Mouse (Mus musculus) stomach, postnatal 0 days (tissue): ENCODE data around the gene Sumf1. TPM values are rescaled to one million over a fixed set of nuclear protein-coding genes. Genes with fewer than 3 reads are reported as not detected.

Source experiments
- ATAC-seq: fragments of 200-750 bp; cut with Nextera tagmentation; 2 replicates; pipeline ENCODE4 v1.8.0; 2017; ENCODE audit not compliant: low FRiP score, low TSS enrichment
- DNase-seq: peaks from one replicate; pipeline ENCODE4 v3.0.0-alpha.2; 2016; ENCODE audit warnings: low spot score
- H3K27ac ChIP-seq: fragments of 300-500 bp; sonication (generic); replicated peaks from 2 replicates; pipeline ENCODE4 v1.5.1; 2014; ENCODE audit warnings: mild to moderate bottlenecking, control low read depth
- H3K27me3 ChIP-seq: fragments of 300-500 bp; sonication (generic); 2 replicates; pipeline ENCODE4 v1.6.1; 2014; ENCODE audit warnings: low read length; ENCODE audit not compliant: control insufficient read depth, insufficient read depth
- H3K36me3 ChIP-seq: fragments of 300-500 bp; sonication (generic); 2 replicates; pipeline ENCODE4 v1.6.1; 2014; ENCODE audit warnings: low read length, mixed read lengths; ENCODE audit not compliant: control insufficient read depth, insufficient read depth
- H3K4me1 ChIP-seq: fragments of 300-500 bp; sonication (generic); replicated peaks from 2 replicates; pipeline ENCODE4 v1.6.1; 2014; ENCODE audit warnings: antibody characterized with exemption; ENCODE audit not compliant: control insufficient read depth, insufficient read depth
- H3K4me2 ChIP-seq: fragments of 300-500 bp; sonication (generic); replicated peaks from 2 replicates; pipeline ENCODE4 v1.6.1; 2014; ENCODE audit warnings: low read depth, mild to moderate bottlenecking, control low read depth, moderate library complexity
- H3K4me3 ChIP-seq: fragments of 300-500 bp; sonication (generic); 2 replicates; pipeline ENCODE4 v1.5.1; 2014; ENCODE audit warnings: low read depth, low read length, control low read depth
- H3K9ac ChIP-seq: fragments of 300-500 bp; sonication (generic); 2 replicates; pipeline ENCODE4 v1.6.1; 2014; ENCODE audit warnings: mild to moderate bottlenecking, low read length, control low read depth, mixed read lengths
- H3K9me3 ChIP-seq: fragments of 300-500 bp; sonication (generic); 2 replicates; pipeline ENCODE4 v1.6.1; 2016; ENCODE audit warnings: low read length; ENCODE audit not compliant: control insufficient read depth
- CTCF ChIP-seq: IDR thresholded peaks from 2 replicates; pipeline ENCODE4 v1.5.1; 2016; ENCODE audit warnings: antibody characterized with exemption, low read depth, mild to moderate bottlenecking, moderate library complexity
- EP300 ChIP-seq: optimal IDR thresholded peaks from 2 replicates; pipeline ENCODE3; 2016; ENCODE audit warnings: antibody characterized with exemption
- WGBS: fragments of 180-500 bp; shearing (Covaris S2); extraction: QIAGEN DNeasy Blood & Tissue Kit; methylation state at CpG from one replicate; pipeline ENCODE4 v1.1.7; 2014; 5-methylcytosine and 5-hydroxymethylcytosine counted together
- polyA plus RNA-seq: library from polyadenylated mRNA; unstranded; fragments of >200 nt; fragmentation: Nextera tagmentation; extraction: Ambion mirVana; gene quantifications from 2 replicates; pipeline ENCODE4 v1.2.1, GENCODE M21; 2015

Gene Sumf1
- polyA plus RNA-seq, 1 experiment from 2014 or later = 20.0 TPM

DNA sequence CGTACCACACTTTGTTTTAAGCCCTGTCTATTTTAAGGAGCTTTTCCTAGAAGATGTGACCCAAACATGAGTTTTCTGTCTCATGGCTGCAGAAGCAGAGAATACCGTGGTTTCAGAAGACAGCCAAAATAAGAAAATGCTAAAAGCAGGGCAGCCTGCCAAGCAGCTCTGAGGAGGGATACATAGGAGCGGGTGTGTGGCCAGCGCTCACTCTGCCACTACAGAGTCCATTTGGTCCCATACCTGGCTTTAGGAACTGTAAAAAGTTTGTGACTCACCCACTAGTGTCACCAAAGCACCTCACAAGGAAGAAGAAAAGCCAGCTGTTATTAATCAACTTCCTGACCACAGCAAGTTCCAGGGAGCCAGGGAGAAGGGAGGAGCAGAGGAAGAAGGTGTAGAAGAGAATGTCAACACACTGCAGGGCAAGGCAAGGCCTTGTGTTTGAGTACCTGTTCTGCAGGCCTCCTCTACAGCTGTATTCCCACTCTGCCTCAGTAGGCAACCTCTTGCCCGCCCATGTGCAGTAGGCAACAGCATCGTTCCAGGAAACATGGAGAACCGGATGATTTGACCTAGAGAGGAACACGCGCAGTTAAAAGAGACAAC lies 32.6 kb downstream of the Sumf1 start:
- H3K4me3 ChIP-seq = no peak overlapping the region
- no peak overlapping the region; the same call in 1 of the 2 replicates for H3K9ac ChIP-seq
- no peak overlapping the region for H3K4me2 ChIP-seq
- no peaks in the 10 kb centered on the region for H3K27me3 ChIP-seq
- no peaks in the 10 kb centered on the region for H3K9me3 ChIP-seq
- ATAC-seq (peak; percentile 87), DNase-seq (peak; percentile 30)
- 65% methylated on average over 9 of the region's 9 CpGs for WGBS
- peak overlapping the region; percentile 82 for H3K27ac ChIP-seq
- H3K4me1 ChIP-seq = 0 out of 2 replicates have a peak, but pooled peaks cover 4% of the 10 kb centered on the region
- TF ChIP-seq EP300 (no peak), CTCF (no peak)
- no peaks in the 10 kb centered on the region for H3K36me3 ChIP-seq

DNA sequence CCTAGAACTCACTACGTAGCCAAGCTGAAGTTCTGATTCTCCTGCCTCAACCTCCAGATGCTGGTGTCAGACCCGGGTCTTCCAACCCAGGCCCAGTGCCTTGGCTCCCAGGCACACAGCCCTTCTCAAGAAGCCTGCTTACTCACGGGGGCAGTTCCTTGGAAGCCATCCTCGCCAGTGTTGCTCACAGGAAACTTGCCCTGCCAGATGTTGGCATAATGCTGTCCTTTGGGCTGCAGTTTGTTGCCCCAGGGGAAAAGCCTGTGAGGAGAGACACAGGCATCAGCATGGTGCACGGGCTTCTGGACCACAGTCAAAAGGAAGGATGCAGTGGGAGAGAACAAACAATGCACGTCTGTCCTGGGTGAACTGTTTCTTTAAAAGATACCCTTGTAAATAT lies 33.3 kb downstream of the Sumf1 start:
- no peak overlapping the region for H3K4me3 ChIP-seq
- TF ChIP-seq CTCF (no peak), EP300 (no peak)
- H3K27me3 ChIP-seq = no peaks in the 10 kb centered on the region
- 0 out of 2 replicates have a peak, but pooled peaks cover 4% of the 10 kb centered on the region for H3K4me1 ChIP-seq
- no peaks in the 10 kb centered on the region for H3K36me3 ChIP-seq
- H3K9me3 ChIP-seq = no peaks in the 10 kb centered on the region
- no peak for ATAC-seq
- 0 out of 2 replicates have a peak overlapping the region, but pooled peaks have one; percentile 13 for H3K9ac ChIP-seq
- H3K4me2 ChIP-seq = no peak overlapping the region
- DNase-seq = no peak
- 65% methylated on average over 6 of the region's 6 CpGs for WGBS
- peak overlapping the region; percentile 84 for H3K27ac ChIP-seq

DNA sequence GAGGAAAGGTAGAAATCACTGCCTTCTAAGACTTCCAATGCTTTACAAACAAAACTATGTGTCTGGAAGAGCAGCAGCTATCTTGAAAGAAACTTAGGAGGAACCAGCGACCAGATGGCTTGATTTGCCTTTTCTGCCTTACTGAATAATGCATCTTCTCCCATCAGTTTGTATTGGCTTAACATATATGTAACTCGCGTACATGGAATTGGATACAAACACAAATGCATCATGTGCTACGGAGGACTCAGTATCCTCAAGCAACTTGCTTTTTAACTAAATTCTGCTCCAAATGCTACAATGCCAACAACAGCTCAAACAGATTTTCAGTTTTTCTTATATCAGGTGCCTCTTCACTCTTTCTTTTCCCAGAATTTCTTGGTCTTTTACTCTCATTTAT lies 36.1 kb downstream of the Sumf1 start:
- DNase-seq (no peak), ATAC-seq (no peak)
- H3K9ac ChIP-seq = no peak overlapping the region
- H3K36me3 ChIP-seq = no peaks in the 10 kb centered on the region
- no peak overlapping the region for H3K4me2 ChIP-seq
- TF ChIP-seq EP300 (no peak), CTCF (no peak)
- H3K27ac ChIP-seq = no peak overlapping the region
- H3K4me1 ChIP-seq = 0 out of 2 replicates have a peak, but pooled peaks cover 4% of the 10 kb centered on the region
- H3K27me3 ChIP-seq = no peaks in the 10 kb centered on the region
- H3K4me3 ChIP-seq = no peak overlapping the region
- WGBS = 90% methylated on average over 4 of the region's 4 CpGs
- H3K9me3 ChIP-seq = no peaks in the 10 kb centered on the region

DNA sequence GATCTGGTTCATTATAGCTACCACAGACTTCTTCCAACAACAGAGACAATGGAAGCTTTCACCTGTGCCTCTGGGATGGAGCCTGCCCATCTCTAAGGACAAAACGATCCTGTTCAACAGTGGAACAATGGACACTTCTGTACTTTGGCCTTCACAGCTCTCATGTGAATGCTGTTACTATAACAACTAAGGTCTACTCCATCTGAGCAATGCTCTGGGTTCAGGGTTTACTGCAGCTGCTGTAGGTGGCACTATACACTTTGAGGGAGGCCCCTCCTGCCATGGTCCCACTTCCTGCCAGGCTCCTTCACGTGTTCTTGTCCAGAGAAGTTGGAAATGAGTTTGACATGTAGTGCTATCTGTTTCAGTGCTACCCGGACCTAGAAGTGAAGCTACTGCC lies 36.9 kb downstream of the Sumf1 start:
- TF ChIP-seq CTCF = no peak
- TF ChIP-seq EP300 = no peak
- Histone ChIP-seq H3K27ac (no peak overlapping the region), H3K4me3 (no peak overlapping the region), H3K36me3 (no peaks in the 10 kb centered on the region), H3K9ac (no peak overlapping the region), H3K4me2 (no peak overlapping the region), H3K9me3 (no peaks in the 10 kb centered on the region), H3K27me3 (no peaks in the 10 kb centered on the region), H3K4me1 (0 out of 2 replicates have a peak, but pooled peaks cover 4% of the 10 kb centered on the region)
- WGBS = 60% methylated on average over 3 of the region's 3 CpGs
- ATAC-seq (no peak), DNase-seq (no peak)

DNA sequence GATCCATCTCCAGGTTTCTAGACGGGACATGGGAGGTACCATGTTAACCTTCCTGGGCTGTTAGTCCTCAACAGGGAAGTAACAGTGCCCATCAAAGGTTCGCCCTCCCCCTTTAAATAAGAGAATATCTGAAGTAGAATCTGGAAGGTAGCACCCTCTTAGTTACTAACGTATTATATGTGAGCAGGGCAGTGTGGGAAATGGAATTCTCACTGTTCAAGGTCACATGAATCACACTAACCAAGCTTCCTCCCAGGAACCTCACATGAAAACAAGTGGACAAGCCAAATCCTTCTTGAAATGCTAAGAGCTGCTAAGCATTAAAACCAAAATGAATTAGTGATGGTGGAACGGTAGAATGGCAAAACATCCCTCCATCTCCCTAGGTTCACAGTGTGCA lies 38.7 kb downstream of the Sumf1 start:
- no peak overlapping the region for H3K4me2 ChIP-seq
- ATAC-seq (no peak), DNase-seq (no peak)
- H3K9me3 ChIP-seq = no peaks in the 10 kb centered on the region
- TF ChIP-seq CTCF = no peak
- TF ChIP-seq EP300 = no peak
- H3K9ac ChIP-seq = no peak overlapping the region
- no peaks in the 10 kb centered on the region for H3K4me1 ChIP-seq
- H3K4me3 ChIP-seq = no peak overlapping the region
- 85% methylated on average over 4 of the region's 4 CpGs for WGBS
- no peaks in the 10 kb centered on the region for H3K27me3 ChIP-seq
- H3K36me3 ChIP-seq = no peaks in the 10 kb centered on the region
- H3K27ac ChIP-seq = no peak overlapping the region

DNA sequence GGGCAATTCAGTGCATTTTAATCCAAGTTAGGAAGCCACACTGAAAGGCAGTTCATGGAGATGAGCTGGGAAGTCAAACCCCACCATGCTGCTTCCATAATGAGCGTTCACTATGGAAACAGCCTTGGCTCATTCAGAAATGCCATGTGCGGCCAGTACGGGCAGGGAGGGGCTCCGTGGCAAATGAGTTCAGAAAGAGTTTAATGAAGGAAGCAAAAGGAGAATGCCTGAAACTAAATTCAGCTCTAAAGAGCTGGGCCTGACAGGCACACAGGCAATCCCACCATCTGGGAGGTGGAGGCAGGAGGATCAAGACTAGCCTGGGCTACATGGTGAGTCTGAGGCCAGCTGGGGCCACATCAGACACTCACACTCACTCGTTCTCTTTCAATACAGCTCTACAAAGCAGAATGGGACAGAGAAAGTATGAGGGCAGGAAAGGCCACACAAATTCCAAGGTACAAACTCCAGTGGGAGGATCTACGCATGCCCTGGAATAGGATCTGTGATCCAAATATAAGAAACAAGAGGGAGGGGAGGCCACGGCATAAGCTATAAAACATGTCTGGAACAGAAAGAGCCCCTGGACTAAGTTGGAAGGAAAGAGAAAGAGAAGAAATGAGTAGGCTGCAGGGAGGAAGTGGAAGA lies 39.3 kb downstream of the Sumf1 start:
- Histone ChIP-seq H3K27me3 (no peaks in the 10 kb centered on the region), H3K4me3 (no peak overlapping the region), H3K9ac (no peak overlapping the region), H3K4me2 (no peak overlapping the region), H3K4me1 (no peaks in the 10 kb centered on the region), H3K9me3 (no peaks in the 10 kb centered on the region), H3K27ac (no peak overlapping the region), H3K36me3 (no peaks in the 10 kb centered on the region)
- no peak for TF ChIP-seq CTCF
- no peak for TF ChIP-seq EP300
- ATAC-seq (no peak), DNase-seq (no peak)
- WGBS = 92% methylated on average over 7 of the region's 7 CpGs
